ENCODE assay signal across 8 mouse cellular contexts in genomic region chr1:36938801-36939286, GRCm38 (mm10). TPM values are rescaled to one million over a fixed set of nuclear protein-coding genes. Genes with fewer than 3 reads are reported as not detected.
DNase-seq lines count a peak whose midpoint lies in the region; ATAC-seq lines count a peak whose summit lies in the region.

No protein-coding gene starts in this region.

- no peaks in the 10 kb centered on the region for H3K36me3 ChIP-seq in embryonic facial prominence, embryonic 10.5 days (replicated peaks)
- no peaks in the 10 kb centered on the region for H3K36me3 ChIP-seq in limb, embryonic 15.5 days
- H3K36me3 ChIP-seq in neural tube, embryonic 12.5 days = no peaks in the 10 kb centered on the region

- WGBS in embryonic facial prominence, embryonic 10.5 days = under 1% methylated on average over 59 of the region's 59 CpGs
- WGBS in limb, embryonic 15.5 days = under 1% methylated on average over 55 of the region's 59 CpGs
- under 1% methylated on average over 40 of the region's 59 CpGs for WGBS in neural tube, embryonic 12.5 days

- H3K9ac ChIP-seq in limb, embryonic 15.5 days = peak overlapping the region; percentile 100
- H3K9ac ChIP-seq in neural tube, embryonic 12.5 days = peak overlapping the region; percentile 98

- H3K9me3 ChIP-seq in embryonic facial prominence, embryonic 10.5 days = no peaks in the 10 kb centered on the region
- H3K9me3 ChIP-seq in limb, embryonic 15.5 days = no peaks in the 10 kb centered on the region
- no peaks in the 10 kb centered on the region for H3K9me3 ChIP-seq in neural tube, embryonic 12.5 days

- no peaks in the 10 kb centered on the region for H3K27me3 ChIP-seq in embryonic facial prominence, embryonic 10.5 days (replicated peaks; ENCODE audit: low read depth, poor library complexity, severe bottlenecking)
- no peaks in the 10 kb centered on the region for H3K27me3 ChIP-seq in limb, embryonic 15.5 days
- H3K27me3 ChIP-seq in neural tube, embryonic 12.5 days (replicated peaks) = no peaks in the 10 kb centered on the region

- peak overlapping the region; percentile 56 for H3K4me2 ChIP-seq in limb, embryonic 15.5 days
- H3K4me2 ChIP-seq in neural tube, embryonic 12.5 days (replicated peaks) = peak overlapping the region; percentile 77

- no peak; the same call in 1 of the 2 replicates for ATAC-seq in limb, embryonic 15.5 days (ENCODE audit: insufficient number of reproducible peaks, low FRiP score, low TSS enrichment, low read depth)
- ATAC-seq in neural tube, embryonic 12.5 days (ENCODE audit: low FRiP score, low read depth) = peak; percentile 48; the same call in 1 of the 2 replicates

- H3K27ac ChIP-seq in embryonic facial prominence, embryonic 10.5 days (replicated peaks) = peak overlapping the region; percentile 98
- peak overlapping the region; percentile 94 for H3K27ac ChIP-seq in limb, embryonic 15.5 days
- H3K27ac ChIP-seq in neural tube, embryonic 12.5 days = peak overlapping the region; percentile 89

- peaks cover 38% of the 10 kb centered on the region for H3K4me1 ChIP-seq in embryonic facial prominence, embryonic 10.5 days
- peaks cover 24% of the 10 kb centered on the region for H3K4me1 ChIP-seq in limb, embryonic 15.5 days
- peaks cover 21% of the 10 kb centered on the region; the same call in 1 of the 2 replicates for H3K4me1 ChIP-seq in neural tube, embryonic 12.5 days

- H3K4me3 ChIP-seq in embryonic facial prominence, embryonic 10.5 days = peak overlapping the region; percentile 98
- H3K4me3 ChIP-seq in limb, embryonic 15.5 days = peak overlapping the region; percentile 97
- H3K4me3 ChIP-seq in neural tube, embryonic 12.5 days = peak overlapping the region; percentile 100

- DNase-seq in left cerebral cortex, postnatal 36 days (ENCODE audit: low spot score in 2 of 2) = peak; percentile 36 to 53
- no peak for DNase-seq in left cerebral cortex, adult 9 months (ENCODE audit: low spot score in 2 of 2)
- peak; percentile 34 for DNase-seq in T-cell, adult 2 months (ENCODE audit: low spot score)
- peak; percentile 66 for DNase-seq in embryonic facial prominence, embryonic 10.5 days (ENCODE audit: low spot score)
- DNase-seq in heart, postnatal 36 days = peak; percentile 37 to 60
- peak; percentile 28 for DNase-seq in yolk sac, embryonic 10.5 days (ENCODE audit: low spot score)

- intact Hi-C loops in left cerebral cortex, postnatal 36 days (cut with DNase I) = loop anchor here (5.0 to 10.0 kb wide), 3 partner anchors 114 to 313 kb away; no protein-coding TSS in a partner anchor
- intact Hi-C loops in heart, postnatal 36 days (cut with DNase I) = loop anchor here (2.0 to 5.0 kb wide), 3 partner anchors 14 to 97 kb away; no protein-coding TSS in a partner anchor

RNA-seq across cellular contexts. Expression of gene Tmem131, which starts 4.6 kb away (rescaled TPM):
- total RNA-seq in left cerebral cortex, postnatal 36 days (2021) = 10 to 100 TPM; 49.7 to 65.2 TPM
- 14.0 and 14.4 TPM in 2 replicates for polyA plus RNA-seq in embryonic facial prominence, embryonic 10.5 days (2016; fragmentation: Nextera tagmentation; extraction: Ambion mirVana)
- total RNA-seq in heart, postnatal 36 days (2021) = 10 to 100 TPM; 32.9 to 35.9 TPM
- polyA plus RNA-seq in limb, embryonic 15.5 days (2015; fragmentation: Nextera tagmentation; extraction: Ambion mirVana) = 11.2 and 13.3 TPM in 2 replicates
- 16.2 and 18.3 TPM in 2 replicates for polyA plus RNA-seq in neural tube, embryonic 12.5 days (2016; fragmentation: Nextera tagmentation; extraction: Ambion mirVana)

Comparison
In these comparisons a context has a peak if more than half of its experiments do, and no peak if none do; other contexts are left out.
1. DNase-seq: peak in left cerebral cortex, postnatal 36 days (2 of 2), T-cell, adult 2 months (single experiment), embryonic facial prominence, embryonic 10.5 days (single experiment), heart, postnatal 36 days (2 of 2) and yolk sac, embryonic 10.5 days (single experiment); none in left cerebral cortex, adult 9 months (0 of 2).
2. Peak in every context shown above with its lines, with median percentiles within 50 percentile points of each other: H3K27ac ChIP-seq and H3K4me3 ChIP-seq.